Mouse (Mus musculus): Measurements from ENCODE around the gene Ros1.

DNA sequence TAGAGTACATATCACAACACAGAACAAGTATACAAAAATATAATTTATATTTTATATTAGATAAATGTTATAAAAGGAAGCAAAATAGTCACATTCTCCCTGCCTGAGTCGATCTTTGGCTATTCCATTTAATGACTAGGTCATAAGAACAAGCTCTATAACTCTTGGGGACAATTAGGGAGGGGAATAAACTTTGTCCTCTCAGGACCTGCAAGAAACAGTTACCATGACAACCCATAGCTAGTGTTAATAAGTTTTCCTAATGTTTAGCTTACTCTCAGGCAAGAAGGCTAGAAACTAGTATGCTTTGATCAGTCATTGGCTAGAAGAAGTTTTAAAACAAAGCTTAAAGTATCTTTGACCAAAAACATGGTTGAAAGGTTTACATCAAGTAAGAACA lies 93.8 kb downstream of the Ros1 start:
- TF ChIP-seq POLR2A (IDR thresholded peaks at IDR 0.05; ENCODE audit: borderline replicate concordance, extremely low read depth, insufficient read depth, insufficient read length, poor library complexity, severe bottlenecking) (no peak), CTCF (IDR thresholded peaks at IDR 0.05; ENCODE audit: borderline replicate concordance, extremely low read depth, insufficient read depth, insufficient read length) (no peak)

All from brain, embryonic 14.5 days (tissue).